Mouse (Mus musculus): ENCODE data around the gene Kiss1.
"Not testable (repeated sequence)": the region's sequence is repeated elsewhere in the genome, so short reads cannot be mapped to it uniquely, and the experiment has no call there.

Kiss1 gene

DNA sequence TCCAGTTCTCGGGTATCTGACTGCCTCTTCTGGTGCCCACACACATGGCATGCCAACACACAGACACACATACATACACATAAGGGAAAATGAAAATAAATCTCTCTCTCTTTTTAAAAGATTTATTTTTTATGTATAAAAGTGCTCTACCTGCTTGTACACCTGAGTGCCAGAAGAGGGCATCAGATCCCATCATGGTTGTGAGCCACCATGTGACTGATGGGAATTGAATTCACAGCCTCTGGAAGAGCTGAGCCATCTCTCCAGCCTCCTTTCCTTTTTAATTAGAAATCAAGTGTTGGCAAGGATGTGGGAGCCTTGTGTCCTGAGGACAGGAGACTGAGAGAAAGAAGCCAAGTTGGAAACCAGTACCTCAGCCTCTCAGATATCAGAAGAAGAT lies 4.5 kb upstream of the Kiss1 start:
- no peak for DNase-seq (ENCODE audit: low read depth, low spot score)

DNA sequence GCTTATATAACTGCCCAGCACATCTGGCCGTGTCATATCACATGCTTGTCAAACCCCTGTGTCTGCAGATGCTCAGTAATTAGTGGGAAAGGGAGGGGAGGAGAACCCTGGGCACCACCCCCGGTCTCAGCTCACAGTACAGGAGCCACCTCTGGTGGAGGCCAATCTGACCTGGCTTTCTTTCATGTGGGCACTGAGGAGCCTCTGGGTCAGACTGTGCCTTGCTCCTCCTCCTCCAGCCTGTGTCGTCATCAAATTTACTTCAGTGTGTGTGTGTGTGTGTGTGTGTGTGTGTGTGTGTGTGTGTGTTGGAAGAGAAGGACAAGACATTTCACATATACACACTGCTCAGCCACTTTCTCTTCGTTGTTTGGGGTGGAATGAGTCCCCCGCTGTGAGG lies 1.7 kb downstream of the Kiss1 start:
- DNase-seq (ENCODE audit: low read depth, low spot score), result no peak

DNA sequence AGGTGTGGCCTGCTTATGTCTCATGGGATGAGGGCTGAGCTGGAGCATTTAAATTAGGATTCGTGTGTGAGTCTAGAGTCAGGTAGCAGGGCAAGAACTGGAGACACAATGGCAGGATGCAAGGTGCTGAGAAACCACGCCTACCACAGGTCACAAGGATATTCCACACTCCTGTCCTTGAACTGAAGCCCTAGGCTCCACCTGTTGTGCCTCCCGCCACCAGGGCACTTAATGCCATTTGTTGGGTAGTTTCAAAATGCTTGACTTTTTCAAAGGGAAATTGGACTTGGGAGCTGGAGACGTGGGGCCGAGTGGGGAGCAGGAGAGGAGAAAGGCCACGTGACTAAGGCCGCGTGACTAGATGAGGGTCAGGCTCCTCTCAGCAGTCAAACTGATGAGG lies 4.3 kb downstream of the Kiss1 start:
- no peak for DNase-seq (ENCODE audit: low read depth, low spot score)

DNA sequence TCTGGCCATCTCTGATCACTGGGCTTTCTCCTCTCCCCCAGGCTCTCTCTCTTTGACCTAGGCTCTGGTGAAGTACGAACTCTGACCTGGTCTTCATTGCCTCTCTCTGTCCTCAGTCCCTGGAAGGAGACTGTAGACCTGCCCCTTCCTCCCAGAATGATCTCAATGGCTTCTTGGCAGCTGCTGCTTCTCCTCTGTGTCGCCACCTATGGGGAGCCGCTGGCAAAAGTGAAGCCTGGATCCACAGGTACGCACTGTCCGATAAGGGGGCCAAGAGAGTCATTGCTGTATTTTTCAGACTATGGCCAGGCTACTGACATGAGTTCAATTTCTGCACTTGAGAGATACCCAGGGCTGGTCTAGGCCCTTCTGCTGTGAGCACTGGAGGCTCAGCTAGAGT lies 5.4 kb downstream of the Kiss1 start:
- no peak for DNase-seq (ENCODE audit: low read depth, low spot score)

DNA sequence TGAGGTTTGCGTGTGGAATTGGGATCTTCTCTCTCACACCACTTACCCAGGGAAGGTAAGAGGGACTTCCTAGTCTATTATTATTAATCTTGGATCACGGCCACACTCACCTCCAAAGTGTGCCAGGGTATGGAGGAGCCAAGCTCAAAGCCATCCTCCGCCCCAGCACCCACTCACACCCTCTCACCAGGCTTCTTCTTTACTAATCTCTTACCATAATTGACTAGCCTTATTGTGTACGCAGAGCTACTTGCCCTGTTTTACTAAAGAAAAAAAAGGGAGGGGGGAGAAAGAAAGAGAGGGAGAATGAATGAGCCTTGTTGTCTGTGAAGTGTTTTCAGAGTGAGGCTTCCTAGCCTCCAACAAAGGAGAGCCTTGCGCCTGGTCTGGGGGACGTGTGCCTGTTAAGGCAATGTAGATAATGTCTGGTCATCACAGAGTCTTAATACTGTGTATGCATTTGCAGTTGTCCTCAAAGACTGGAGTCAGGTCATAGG lies 6.7 kb downstream of the Kiss1 start:
- DNase-seq (ENCODE audit: low read depth, low spot score), result no peak

DNA sequence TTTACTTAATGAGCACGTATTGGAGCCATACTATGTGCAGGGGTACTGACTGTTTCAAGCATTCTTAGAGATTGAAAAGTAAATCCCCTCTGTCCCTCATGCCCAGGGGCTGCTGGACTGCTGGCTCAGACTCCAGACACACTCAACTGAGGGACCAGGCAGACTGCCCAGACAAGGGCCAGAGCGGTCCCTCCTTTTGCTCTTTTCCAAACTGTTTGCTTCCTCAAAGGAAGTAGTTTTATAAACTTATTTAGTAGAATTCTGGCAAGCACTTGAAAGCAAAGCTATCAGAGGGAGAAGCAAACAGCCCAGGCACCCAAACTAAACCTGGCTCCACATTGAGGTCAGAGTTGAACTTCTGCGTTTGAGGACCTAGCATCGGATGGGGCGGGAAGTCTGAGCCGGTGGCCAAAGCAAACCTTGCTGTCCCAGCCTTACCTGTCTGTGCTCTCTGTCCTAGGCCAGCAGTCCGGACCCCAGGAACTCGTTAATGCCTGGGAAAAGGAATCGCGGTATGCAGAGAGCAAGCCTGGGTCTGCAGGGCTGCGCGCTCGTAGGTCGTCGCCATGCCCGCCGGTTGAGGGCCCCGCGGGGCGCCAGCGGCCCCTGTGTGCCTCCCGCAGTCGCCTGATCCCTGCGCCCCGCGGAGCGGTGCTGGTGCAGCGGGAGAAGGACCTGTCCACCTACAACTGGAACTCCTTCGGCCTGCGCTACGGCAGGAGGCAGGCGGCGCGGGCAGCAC lies 7.4 kb downstream of the Kiss1 start:
- no peak for DNase-seq (ENCODE audit: low read depth, low spot score)

DNA sequence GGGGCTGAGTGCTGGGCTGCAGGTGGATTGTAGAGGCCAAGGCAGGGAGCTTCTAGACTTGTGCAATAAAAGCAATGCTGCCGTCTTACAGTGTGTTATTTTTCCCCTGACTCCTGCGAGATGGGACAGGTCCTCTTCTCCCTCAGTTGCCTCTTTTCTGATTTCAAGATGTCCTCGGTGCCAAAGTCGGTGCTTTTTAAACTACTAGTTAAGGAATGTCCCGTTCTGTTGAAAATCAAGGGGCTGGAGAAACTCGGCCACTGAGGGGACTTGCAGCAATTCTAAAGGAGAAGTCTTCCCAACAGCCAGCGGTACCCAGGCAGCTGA lies 7.9 kb downstream of the Kiss1 start:
- no peak for DNase-seq (ENCODE audit: low read depth, low spot score)

DNA sequence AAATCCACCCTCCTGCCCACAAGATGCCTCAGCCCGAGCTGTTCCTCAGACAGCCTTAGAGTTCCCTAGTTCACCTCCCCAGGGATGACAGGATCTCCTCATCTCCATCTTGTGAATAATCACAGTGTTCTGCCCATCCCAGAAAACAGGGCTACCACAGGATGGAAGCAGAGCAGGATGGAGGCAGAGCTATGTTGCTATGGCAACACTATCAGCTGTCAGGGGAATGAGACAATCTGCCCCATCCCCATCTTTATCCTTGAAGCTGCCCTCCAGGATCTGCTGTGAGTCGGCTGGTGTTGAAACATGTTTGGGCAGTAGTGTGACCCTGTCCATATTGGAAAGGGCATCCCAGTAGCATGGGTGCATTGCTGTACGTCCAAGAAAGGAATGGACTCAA lies 9.5 kb downstream of the Kiss1 start:
- peak; percentile 56 for DNase-seq (ENCODE audit: low read depth, low spot score)

DNA sequence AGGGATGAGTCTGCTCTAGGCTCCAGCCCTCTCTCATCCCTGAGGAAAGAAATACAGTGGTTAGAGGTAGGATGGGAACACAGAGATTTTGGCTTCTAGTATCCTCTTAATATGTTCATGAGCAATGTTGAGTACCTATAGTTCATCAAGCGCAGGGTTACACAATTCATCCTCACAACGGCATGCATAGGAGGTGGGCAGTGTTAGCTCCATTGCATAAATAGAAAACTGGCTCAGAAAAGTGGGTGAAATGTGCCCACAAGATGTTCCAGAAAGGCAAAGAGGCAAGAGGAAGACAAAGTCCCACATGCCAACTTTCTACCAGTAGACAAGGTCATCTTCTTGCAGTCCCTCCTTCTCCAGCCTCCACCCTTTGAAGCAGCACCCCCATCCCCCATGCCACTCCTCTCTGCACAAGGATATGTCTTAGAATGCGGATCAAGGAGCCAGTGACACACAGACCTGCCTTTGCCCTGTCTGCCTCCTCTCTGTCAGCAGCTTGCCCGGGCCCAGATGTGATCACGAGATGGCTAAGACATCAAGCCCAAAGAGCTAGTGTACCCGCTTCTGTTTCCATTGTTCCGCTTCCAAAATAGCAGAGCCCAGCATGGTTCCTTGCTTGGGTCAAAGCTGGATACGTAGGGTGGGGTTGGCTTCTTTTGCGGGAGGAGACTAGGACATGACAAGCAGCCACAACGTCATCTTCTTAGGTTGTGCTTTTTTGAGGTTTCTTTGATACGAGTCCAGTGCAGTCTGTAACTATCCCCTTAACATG lies 11.2 kb downstream of the Kiss1 start:
- no peak for DNase-seq (ENCODE audit: low read depth, low spot score)

DNA sequence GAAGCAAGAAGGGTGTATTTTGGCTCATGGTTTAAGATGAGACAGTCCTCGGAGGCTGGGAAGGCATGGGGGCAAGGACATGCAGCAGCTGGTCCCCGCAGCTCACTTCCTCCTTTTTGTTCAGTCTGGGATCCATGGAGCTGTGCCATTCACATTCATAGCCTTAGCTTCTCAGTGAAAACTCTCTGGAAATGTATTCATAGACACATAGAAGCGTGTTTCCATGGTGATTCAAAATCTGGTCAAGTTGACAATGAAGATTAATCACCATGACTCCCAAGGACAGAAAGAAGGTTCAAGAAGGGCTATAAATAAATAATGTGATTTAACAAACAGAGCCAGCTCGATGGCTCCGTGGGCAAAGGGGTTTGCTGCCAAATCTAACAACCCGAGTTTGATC lies 12.3 kb downstream of the Kiss1 start:
- no peak for DNase-seq (ENCODE audit: low read depth, low spot score)

DNA sequence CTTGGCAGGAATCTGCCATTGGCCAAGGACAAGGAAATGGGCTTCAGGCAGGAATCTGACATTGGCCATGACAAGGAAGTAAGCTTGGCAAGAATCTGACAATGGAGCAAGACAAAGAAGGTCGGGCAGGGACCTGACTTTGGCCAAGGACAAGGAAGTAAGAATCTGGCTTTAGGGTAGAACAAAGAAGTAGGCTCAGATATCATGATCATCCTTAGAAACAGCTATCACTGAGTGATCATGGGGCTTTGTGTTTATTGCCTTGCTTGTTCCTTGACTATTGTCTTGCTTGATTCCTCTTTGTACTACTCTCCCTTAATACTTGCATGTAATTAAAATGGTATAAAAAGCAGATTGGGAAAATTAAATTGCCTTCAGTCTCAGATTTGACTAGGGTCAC lies 18.7 kb downstream of the Kiss1 start:
- DNase-seq (ENCODE audit: low read depth, low spot score), result not testable (repeated sequence)

DNA sequence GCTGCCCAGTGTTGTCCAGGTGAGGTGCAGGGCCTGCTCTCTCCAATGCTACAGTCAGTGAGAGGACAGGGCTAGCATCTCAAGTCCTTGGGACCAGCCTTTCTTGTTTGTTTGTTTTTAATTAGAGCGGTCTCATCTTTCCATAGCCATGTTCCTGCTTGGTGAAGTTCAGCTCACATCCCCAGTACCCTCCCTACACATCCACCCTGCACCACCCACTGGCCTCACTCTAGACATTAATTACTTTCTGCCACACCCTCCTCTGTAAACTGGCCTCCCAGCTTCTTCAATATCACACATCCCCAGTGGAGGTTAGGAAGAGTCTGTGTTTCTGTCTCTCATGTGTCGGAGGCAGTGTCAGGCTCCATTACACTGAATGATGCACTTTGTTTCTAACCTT lies 22.7 kb downstream of the Kiss1 start:
- DNase-seq (ENCODE audit: low read depth, low spot score), result no peak

DNA sequence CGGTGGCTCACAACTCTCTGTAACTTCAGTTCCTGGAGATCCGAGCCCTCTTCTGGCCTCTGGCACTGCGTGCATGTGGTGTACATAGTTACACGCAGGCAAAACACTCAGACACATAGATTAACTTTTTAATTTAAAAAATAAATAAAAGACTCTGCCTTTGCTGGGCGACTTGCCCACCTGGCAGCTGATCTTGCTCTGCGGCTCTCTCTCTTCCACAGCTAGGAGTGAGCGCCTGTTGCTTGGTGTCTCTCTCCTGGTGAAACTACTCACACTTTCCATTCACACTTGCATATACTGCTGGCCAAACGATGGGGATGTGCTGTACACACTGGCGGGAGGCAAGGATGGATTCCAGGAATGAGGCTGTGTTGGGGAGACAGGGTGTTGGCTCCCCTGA lies 24.9 kb downstream of the Kiss1 start:
- DNase-seq (ENCODE audit: low read depth, low spot score), result no peak

DNA sequence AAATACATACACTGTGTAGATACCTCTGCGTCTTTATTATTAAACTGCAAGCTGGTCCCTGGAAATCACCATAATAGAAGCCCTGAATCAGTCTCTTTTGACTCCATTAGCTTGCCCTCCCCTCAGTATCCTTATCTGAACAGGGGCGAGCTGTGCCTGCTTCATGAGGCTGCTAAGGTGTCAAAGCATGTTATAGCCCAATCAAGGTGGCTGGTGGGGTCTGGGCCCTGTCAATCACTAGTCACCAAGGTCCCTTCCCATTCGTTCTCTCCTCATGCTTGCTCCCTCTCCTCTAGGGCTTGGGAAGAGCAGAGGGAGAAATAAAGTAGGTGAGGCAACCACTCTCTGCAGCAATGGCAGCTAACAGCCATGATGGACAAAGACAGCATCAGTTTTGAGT lies 25.6 kb downstream of the Kiss1 start:
- DNase-seq (ENCODE audit: low read depth, low spot score), result no peak

DNA sequence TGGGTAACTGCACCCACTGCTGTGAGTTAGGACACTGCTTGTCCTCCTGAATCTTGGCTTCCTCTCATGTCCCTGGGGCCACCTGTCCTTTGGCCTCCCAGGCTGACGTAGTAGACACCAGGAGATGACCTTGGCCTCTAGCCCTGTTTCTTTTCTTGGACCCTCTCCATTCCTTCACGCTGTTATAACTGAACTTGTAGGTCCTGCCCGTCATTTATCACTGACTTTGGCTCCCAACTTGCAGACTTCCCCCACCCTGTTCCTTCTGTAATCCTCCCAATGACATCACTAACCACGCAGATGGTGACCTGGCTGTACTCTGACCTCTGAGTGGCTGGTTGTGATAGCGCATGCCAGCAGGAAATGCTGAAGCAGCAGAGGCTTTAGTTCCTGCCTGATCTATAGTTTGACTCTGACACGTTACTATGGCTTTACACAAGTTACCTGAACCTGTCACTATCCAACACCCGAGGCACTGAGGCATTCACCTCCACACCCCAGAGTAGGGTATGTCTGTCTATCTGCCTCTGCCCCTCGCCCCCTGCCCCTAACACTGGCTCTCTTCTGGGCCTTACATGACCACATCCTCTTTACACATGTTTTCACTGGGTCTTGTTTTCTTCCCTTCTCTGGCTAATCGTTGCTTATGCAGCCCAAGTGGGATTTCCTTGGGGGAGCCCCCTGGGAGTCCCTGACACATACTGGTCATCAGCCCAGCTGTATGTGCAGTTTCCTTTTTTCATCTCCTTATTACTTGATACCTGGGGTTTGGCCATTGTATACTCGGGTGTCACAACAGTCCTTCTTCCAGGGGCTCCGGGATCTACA lies 26.2 kb downstream of the Kiss1 start:
- no peak for DNase-seq (ENCODE audit: low read depth, low spot score)

DNA sequence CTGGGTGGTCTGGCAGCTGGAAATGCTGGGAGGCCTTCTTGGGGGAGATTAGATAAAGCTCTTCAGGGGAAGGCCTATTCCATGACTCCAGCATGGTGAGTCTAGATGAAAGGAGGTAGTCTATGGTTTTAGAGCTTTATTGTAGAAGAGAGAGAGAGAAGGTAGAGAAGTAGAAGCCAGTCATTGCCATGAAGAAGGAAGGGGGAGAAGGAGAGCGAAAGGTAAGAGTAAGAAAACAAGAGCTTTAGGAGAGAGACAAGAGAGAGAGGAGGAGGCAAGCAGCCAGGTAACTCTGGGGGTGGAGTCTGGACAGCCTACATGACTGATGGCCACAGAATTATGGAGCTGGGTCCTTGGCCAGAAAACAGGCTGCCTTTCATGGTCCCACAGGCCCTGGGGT lies 28.5 kb downstream of the Kiss1 start, which contains the start of gene Ren1:
Gene Ren1 (plus strand): TSS at position 301 of the 400 bp plus-strand sequence.
- DNase-seq (ENCODE audit: low read depth, low spot score), result no peak

DNA sequence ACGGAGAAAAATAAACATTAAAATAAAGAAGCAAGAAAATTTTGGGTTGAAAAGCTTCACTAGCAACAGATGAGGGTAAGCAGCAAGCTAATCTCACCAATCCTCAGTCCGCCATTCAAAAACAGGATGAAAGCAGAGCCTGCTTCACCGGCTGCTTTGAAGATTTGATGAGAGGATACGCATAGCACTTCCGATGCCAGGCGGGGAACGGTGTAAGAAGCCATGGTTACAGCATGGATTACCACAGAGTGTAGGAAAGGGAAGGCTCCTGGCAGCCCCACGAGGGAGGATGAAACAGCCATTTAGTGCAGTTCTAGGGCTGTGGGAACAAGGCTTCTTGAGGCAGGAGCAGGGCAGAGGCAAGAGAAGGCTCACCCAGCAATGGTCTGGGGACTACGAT lies 30.1 kb downstream of the Kiss1 start:
- DNase-seq (ENCODE audit: low read depth, low spot score), result no peak

DNA sequence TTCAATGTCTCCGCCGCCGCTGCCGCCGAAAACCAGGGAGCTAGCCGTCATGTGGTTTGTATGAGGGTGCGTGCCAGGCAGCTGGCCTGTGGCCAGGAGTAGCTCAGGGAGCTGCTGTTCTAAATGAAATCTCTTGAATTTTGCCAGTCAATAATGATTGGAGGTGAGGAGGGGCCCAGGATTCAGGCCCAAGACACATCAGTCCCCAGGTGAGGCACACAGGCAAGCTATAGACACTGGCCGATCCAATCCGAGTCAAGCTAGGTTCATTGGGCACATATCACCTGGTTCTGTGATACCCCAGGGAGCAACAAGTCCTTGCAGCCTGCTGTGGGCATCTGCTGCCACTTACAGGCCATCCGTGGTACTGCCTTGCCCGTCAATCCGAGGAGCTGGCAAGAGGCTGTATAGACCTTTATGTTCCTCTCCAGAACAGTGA lies 31.7 kb downstream of the Kiss1 start:
- DNase-seq (ENCODE audit: low read depth, low spot score), result peak; percentile 30

DNA sequence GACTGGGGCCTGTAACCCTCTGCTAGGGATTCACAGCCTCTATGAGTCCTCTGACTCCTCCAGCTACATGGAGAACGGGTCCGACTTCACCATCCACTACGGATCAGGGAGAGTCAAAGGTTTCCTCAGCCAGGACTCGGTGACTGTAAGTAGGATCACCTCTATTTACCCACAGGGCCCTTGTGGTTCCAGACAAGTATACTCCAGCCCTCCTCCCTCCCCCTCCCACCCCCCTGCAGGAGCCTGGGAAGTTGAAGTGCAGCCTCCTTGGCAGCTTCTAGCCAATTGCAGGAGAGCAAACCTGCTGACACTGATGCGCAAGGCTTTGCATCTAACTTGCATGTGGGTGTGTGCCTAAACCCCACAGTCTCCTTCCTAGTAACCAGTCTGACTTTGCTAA lies 33.8 kb downstream of the Kiss1 start:
- no peak for DNase-seq (ENCODE audit: low read depth, low spot score)

DNA sequence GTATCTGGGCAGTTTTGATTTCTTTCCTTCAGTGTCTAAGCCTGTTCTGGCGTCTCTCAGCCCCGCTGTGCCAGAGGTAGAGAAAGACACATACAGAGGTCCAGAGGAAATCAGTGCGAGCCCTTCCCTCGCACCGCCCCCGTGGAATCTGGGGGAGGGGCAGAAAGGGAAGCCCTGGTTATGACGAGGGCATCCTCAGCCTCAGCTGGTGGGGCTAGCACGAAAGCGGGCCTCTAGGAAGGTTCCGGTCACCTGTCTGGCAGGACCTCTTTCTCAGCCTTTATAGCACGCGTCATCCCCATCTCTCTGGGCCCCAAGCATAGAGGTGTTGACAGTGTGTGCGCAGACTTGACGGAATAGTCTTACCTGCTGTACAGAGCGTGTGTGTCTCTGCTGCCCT lies 34.2 kb downstream of the Kiss1 start:
- no peak for DNase-seq (ENCODE audit: low read depth, low spot score)

DNA sequence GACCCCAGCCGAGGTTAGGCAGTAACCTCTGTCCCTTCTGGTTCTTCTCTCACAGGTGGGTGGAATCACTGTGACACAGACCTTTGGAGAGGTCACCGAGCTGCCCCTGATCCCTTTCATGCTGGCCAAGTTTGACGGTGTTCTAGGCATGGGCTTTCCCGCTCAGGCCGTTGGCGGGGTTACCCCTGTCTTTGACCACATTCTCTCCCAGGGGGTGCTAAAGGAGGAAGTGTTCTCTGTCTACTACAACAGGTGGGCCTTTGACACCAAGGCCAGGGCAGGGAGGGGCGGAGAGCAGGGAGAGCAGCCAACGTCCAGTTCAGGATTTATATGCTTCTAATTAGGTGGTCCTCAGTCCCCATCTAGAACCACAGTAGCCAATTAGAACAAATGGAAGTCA lies 34.7 kb downstream of the Kiss1 start:
- DNase-seq (ENCODE audit: low read depth, low spot score), result no peak

DNA sequence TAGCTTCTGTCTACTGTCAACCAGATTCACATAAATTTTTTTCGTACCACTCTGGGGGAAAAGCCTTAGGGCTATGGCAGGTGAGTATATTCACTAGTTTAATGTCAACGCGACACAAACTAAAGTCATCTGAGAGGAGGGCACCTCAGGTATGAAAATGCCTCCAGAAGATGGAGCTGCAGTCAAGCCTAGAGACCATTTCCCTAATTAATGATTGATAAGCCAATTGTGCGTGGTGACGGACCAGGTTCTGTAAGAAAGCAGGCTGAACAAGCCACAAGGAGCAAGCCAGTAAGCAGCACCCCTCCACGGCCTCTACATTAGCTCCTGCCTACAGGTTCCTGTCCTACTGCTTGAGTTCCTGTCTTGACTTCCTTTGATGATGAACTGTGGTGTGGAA lies 39.3 kb downstream of the Kiss1 start:
- no peak for DNase-seq (ENCODE audit: low read depth, low spot score)

Data from brain, embryonic 18.5 days (tissue).